Mouse (Mus musculus): ENCODE data around the gene Bcl10.
A peak's percentile ranks its signal among the peaks of the same experiment; 100 is the strongest.
"Not testable (repeated sequence)": the region's sequence is repeated elsewhere in the genome, so short reads cannot be mapped to it uniquely, and the experiment has no call there.

Bcl10 gene

DNA sequence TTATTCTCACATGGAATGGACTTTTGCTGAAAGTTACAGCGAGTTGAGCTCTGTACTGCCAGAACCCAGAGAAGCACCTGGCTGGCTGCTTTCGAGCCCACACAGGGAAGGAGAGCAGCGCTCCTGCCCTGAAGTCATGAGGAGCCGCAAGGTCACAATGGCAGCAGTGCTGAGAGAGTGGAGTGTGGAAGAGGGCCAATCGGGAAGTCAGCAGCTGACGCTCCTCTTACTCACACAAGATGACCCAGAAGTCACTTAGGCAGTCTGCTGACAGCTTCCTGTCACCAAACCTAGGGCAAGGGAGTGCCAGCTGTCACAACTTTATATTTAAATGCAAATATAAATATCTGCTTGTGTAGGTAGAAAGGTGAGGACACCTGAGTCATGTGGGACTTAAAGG, 9.3 kb upstream of the Bcl10 start:
- DNase-seq (ENCODE audit: extremely low spot score, low spot score) = no peak

DNA sequence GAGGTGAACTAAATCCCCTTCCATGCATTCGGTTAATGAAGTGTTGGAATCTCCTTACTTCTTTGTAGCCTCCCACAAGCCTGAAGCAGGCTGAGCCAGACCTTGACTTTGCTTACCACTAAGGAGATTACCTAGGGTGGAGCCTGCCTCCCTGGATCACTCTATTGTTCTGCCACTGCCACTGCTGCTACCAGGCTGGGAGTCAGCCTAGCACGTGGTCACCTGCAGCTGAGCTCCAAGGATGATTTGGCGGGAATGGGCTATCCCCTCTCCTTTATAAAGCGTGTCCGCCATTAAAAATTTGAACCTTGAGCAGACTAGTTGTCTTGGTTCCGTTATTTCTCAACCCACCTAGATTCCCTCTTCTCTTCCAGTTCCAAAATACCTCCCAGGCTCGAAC, 8.7 kb upstream of the Bcl10 start:
- DNase-seq (ENCODE audit: extremely low spot score, low spot score) = not testable (repeated sequence)

- no peak for DNase-seq (ENCODE audit: extremely low spot score, low spot score)
Observed at GRCm38 (mm10) chr3:145916374-145916773, 6.2 kb upstream of the Bcl10 start.

DNA sequence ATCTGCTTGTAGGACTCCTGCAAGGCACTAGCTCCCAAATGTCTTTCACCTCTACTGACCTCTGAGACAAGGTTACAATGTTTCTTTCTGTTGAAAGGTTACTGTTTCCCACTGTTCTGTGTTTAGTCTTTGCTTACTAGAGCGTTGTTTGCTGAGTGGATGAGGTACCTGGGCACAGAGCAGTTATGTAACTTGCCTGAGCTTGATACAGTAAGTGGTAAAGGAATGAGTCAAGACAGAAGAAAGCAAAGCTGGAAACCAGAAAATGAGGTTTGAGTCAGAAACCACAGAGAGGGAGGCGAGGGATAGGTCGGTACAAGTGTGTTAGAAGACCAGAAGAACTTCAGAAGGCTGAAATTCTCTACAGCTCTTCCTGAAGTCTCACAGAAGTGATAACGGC, 5.8 kb upstream of the Bcl10 start:
- no peak for DNase-seq (ENCODE audit: extremely low spot score, low spot score)

GRCm38 (mm10) chr3:145922971-145923370, 367 bp downstream of the Bcl10 start:
- no peak for DNase-seq (ENCODE audit: extremely low spot score, low spot score)

GRCm38 (mm10) chr3:145923874-145924577, 1.4 kb downstream of the Bcl10 start:
- DNase-seq (ENCODE audit: extremely low spot score, low spot score) = peak; percentile 97

- no peak for DNase-seq (ENCODE audit: extremely low spot score, low spot score)
Observed at GRCm38 (mm10) chr3:145924649-145925337, 2.2 kb downstream of the Bcl10 start.

DNA sequence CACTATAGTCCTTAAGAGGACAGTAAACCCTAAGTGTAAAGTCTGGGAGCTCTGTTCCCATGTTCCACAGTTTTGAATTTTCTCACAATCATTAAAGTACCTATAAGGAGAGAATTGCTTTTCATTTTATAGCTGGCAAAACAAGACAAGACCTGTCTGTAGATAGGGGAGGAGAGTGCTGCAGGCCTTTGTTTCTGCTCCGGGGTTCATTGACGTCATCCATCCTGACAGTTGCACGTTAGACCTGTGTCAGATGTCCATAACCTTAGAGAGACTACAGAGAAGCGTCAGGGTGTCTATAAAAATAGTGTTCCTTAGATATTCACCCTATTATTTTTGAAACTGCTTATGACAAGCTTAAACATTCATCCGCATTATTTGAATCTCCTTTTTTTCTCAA, 2.9 kb downstream of the Bcl10 start:
- no peak for DNase-seq (ENCODE audit: extremely low spot score, low spot score)

DNA sequence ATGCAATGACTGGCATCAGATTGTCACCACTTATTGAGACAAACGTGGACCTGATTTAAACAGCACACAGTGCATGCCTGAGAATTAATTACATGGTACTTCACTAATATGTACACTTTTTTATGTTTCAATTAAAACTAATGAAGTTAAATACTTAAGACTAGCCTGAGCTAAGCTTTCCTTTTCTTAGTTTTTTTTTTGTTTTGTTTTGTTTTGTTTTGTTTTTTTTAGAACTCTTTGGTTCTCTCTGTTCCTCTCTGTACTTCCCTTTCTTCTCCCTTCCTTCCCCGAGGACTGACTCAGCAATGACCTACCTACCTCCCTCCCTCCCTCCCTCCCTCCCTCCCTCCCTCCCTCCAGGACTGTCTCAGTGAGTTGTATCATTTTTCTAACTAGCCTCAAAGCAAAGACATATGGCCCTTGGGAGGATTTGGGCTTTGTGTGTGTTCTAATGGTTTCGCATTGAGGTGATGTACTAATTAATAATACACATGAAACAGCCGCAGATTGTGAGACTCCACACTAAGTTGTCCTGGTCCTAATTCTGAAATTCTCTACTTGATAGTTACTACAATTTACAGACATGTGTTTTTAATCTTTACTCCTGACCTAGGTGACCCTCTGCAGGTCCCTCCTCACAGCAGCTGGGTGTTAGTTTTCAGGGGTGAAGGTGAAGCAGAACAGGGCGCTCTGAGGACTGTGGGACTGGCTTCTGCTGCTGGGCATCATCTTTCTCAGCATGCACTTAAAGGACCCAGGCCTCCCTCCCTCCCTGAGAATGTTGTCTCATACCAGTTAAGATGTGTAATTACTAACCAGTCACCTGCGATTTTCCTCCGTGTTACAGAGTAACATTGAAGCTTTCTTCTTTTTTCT, 7.2 kb downstream of the Bcl10 start:
- peak; percentile 19 for DNase-seq (ENCODE audit: extremely low spot score, low spot score)

DNA sequence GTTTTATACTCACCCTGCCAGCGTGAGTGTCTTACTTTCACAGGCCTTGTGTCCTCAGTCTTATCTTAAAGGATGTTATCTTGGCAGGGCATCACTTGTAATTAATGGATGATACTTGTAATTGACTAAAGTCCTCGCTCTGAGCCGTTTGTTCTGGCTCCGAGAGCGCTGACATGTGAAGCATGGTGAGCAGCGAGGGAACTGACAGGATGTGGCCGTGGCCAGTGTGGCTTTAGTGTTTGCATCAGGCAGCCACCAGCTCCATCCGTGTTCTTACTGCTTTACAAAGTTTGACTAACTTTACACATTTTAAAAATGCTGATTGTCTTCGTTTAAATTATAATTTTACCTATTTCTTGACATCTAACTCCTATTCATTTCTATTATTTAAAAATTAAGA, 11.2 kb downstream of the Bcl10 start:
- DNase-seq (ENCODE audit: extremely low spot score, low spot score) = no peak

DNA sequence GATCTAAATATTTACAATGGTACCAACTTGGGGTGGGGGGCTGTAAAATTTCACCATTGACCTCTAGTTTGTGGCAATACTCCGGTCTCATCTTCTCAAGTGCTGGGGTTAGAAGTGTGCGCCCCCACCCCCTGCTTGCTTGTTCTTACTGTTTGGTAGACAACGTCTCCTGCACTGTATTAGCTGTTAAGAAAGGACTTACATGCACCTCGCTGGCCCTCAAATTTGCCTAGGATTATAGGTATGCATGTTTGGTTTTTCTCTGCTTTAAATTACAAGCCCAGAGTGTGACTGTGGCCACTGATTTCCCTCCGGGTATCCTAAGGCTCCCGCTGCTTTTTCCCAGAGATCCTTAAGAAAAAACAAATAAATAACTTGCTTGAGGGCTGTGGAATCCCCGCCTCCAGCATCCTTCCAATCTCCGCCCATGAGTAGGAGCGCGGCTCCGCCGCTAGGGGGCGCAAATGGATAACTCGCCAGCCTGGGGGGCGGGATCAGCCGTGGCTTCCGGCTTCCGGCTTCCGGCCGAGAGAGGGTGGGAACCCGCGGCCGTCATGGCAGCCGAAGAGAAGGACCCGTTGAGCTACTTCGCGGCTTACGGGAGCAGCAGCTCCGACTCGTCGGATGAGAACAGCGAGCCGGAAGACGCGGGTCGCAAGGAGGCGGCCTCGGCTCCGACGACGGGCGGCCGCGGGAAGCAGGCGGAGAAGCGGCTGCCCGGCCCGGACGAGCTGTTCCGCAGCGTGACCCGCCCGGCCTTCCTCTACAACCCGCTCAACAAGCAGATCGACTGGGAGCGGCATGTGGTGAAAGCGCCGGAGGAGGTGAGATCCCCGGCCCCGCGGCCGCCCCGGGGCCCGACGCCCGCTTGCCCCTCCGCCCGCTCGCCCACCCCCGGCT, 15.2 kb downstream of the Bcl10 start, which contains the start of gene 2410004B18Rik:
Gene 2410004B18Rik, plus strand, starts transcription at position 510 of the 900 bp plus-strand sequence.
- peak; percentile 98 for DNase-seq (ENCODE audit: extremely low spot score, low spot score)

DNA sequence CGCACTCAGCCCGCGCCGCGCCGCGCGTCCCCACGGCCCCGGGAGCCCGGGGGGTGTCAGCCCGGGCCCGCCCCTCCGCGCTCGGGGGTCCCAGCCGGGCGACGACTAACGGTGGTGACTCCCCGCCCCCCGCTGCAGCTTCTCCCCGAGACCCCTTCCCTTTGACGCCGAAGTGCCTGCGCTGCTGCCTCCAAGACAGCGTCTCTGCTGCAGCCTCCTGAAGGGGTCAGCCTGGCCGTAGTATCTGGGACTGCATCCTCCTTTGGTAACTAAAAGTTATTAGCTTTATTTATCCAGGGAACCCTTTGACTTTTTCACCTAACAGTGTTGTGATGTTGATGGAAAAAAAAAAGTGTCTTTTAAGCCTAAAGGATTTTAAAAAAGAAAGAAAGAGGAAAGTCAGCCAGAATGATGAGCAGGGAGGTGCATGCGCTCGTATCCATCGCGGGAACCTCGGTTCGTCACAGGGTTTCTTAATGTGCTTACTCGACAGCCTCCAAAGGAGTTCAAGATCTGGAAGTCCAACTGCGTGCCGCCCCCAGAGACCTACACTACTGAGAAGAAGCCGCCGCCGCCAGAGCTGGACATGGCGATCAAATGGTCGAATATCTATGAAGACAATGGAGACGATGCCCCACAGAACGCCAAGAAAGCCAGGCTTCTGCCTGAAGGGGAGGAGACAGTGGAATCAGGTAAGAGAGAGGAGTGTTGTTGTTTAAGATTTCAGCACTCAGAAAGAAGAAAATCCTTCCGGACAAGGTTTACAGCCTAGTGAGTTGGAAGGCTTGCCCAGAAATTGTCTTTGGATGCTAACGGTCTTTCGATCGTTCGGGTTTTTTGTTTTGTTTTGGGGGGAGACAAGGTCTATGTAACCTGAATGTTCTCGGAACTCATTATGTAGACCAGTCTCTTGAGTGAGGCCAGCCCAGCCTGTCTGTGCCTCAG, 16.1 kb downstream of the Bcl10 start:
- DNase-seq (ENCODE audit: extremely low spot score, low spot score) = no peak

DNA sequence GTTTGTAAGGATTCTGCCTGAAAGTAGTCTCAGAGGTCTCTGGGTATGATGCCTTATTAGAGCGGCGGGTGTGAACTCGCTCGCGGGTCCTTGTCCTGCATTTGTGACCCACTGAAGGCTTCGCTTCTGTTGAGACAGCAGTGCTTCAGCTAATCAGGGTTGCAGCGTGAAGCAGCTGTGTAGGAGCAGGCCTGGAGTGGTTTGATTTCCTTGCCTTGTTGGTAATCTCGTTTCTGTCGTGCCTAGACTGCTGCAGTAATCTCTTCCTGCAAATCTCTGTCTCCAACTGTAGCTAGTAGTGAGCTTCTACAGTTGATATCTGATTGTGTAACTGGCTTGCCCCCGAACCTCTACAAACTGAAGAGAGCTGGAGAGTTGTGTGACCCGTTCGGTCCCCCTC, 16.8 kb downstream of the Bcl10 start:
- no peak for DNase-seq (ENCODE audit: extremely low spot score, low spot score)

DNA sequence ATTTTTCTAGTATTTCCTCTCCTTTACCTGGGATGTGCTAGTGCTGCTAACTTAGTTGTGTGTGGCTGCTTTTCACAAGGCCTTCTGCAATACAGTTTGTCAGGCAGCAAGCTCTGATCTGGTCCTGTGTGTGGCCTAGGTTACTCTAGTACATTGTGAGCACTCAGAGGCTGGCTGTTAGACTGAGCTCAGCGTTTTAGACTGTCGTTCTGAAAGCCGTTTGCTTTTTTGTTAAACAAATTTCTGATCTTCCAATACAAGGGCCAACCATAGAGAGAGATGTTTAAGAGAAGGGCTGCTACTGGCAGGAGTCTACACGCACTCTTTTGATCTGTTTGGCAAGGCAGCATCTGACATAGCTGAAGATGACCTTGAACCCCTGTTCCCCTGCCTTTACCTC, 17.4 kb downstream of the Bcl10 start:
- DNase-seq (ENCODE audit: extremely low spot score, low spot score) = no peak

DNA sequence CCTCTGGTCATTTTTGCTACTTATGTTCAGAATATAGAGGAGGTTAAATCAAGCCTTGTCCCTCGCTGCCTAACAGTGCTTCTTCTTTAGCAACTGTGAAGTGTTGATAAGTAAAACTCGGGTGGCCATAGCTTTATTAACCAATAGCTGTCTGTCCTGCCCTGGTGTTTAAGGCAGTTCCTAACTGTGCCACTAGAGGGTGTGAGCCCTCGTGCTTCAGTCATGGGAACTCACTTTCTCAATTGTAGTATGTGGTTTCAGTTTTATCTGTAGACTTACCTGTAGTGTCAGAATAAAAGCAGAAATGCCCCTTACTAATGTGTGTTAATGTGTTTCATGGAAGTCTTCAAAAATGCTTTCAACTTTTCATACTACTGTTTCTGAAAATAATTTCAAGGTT, 19.4 kb downstream of the Bcl10 start:
- peak; percentile 75 for DNase-seq (ENCODE audit: extremely low spot score, low spot score)

DNA sequence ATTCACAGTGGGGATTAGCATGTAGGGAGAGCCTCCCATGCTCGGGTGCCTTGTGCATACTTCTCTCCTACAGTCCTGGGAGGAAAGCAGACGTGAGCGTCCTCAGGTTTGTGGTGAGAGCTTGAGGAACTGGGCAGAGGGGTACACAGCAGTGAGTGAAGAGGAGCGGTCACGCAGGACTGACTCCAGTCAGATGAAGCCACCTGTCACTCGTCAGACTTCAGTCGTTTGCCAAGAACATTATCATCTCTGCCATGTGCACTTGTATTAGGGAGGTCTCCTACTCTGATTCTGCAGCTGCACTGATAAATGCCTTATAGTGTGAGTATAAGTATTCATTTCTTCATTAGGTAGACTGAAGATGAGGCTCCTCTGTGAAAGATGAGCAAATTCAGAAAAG, 21.7 kb downstream of the Bcl10 start:
- DNase-seq (ENCODE audit: extremely low spot score, low spot score) = no peak

DNA sequence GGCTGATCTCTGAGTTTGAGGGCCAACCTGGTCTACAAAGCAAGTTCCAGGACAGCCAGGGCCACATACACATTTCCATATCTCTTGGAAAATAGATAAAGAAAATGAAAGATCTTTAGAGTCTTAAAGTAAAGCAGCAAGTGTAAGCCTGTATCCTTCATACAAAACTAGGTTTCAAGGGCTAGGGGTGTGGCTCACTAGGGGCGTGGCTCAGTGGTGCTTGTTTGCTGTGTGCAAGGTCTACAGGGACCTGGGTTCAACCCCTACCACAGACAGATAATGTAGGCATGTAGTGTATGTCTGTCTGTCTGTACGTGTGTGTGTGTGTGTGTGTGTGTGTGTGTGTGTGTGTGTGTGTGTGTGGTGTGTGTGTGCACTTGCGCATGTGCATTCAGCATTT, 23.3 kb downstream of the Bcl10 start:
- DNase-seq (ENCODE audit: extremely low spot score, low spot score) = no peak

DNA sequence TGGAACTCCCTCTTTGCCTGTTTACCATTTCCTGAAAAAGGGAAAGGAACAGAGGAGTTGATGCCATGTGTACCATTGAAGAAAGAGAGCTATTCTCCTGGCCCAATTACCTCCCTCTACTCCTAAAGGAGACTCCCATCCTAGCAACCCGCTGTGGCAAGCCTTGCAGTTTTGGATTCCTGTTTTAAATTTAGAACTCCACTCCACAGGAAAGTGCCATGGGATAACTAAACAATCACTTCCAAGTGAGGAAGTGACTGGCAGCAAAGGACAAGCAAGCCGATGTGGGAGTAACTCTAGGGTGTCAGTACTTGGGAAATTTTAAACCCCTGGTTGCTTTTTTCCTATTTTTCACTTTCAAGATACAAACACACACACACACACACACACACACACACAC, 24.1 kb downstream of the Bcl10 start:
- DNase-seq (ENCODE audit: extremely low spot score, low spot score) = no peak

- no peak for DNase-seq (ENCODE audit: extremely low spot score, low spot score)
Observed at GRCm38 (mm10) chr3:145947539-145948204, 25.1 kb downstream of the Bcl10 start.
